Mouse (Mus musculus): ENCODE data around the gene 4930564D02Rik.
A peak's percentile ranks its signal among the peaks of the same experiment; 100 is the strongest.

Gene 4930564D02Rik

GRCm38 (mm10) chr3:105058627-105059513 is 7.8 kb upstream of the 4930564D02Rik start:
- peak in 1 of 2 experiments; percentile 36 for DNase-seq

- DNase-seq, result no peak
These were observed 6.7 kb upstream of the 4930564D02Rik start for GRCm38 (mm10) chr3:105059911-105060310.

- DNase-seq, result no peak
These were observed 5.7 kb upstream of the 4930564D02Rik start for GRCm38 (mm10) chr3:105060992-105061391.

- DNase-seq, result no peak
These were observed 5.1 kb upstream of the 4930564D02Rik start for GRCm38 (mm10) chr3:105061496-105061895.

GRCm38 (mm10) chr3:105061991-105062390 is 4.7 kb upstream of the 4930564D02Rik start:
- no peak for DNase-seq

- DNase-seq, result no peak
These were observed 4.0 kb upstream of the 4930564D02Rik start for GRCm38 (mm10) chr3:105062676-105063075.

GRCm38 (mm10) chr3:105070553-105070952 is 3.9 kb downstream of the 4930564D02Rik start:
- no peak for DNase-seq

- DNase-seq, result no peak
These were observed 4.6 kb downstream of the 4930564D02Rik start for GRCm38 (mm10) chr3:105071251-105071650.

- DNase-seq, result no peak
These were observed 5.9 kb downstream of the 4930564D02Rik start for GRCm38 (mm10) chr3:105072536-105072935.

- DNase-seq, result no peak
These were observed 9.2 kb downstream of the 4930564D02Rik start for GRCm38 (mm10) chr3:105075796-105076195.

- no peak for DNase-seq
These were observed 11.7 kb downstream of the 4930564D02Rik start for GRCm38 (mm10) chr3:105078231-105078826.

GRCm38 (mm10) chr3:105087344-105087743 is 20.7 kb downstream of the 4930564D02Rik start:
- DNase-seq, result no peak

GRCm38 (mm10) chr3:105088638-105089037 is 22.0 kb downstream of the 4930564D02Rik start:
- DNase-seq, result no peak

- DNase-seq, result no peak
These were observed 23.5 kb downstream of the 4930564D02Rik start for GRCm38 (mm10) chr3:105090147-105090546.

- no peak for DNase-seq
These were observed 24.3 kb downstream of the 4930564D02Rik start for GRCm38 (mm10) chr3:105090981-105091380.

GRCm38 (mm10) chr3:105092721-105093505 is 26.3 kb downstream of the 4930564D02Rik start:
- DNase-seq, result no peak

- no peak for DNase-seq
These were observed 27.8 kb downstream of the 4930564D02Rik start for GRCm38 (mm10) chr3:105094448-105094847.

GRCm38 (mm10) chr3:105095026-105095425 is 28.4 kb downstream of the 4930564D02Rik start:
- DNase-seq, result no peak

GRCm38 (mm10) chr3:105097581-105097980 is 30.9 kb downstream of the 4930564D02Rik start:
- DNase-seq, result no peak

- DNase-seq, result no peak
These were observed 33.1 kb downstream of the 4930564D02Rik start for GRCm38 (mm10) chr3:105099526-105100269.

GRCm38 (mm10) chr3:105100270-105100589 is 33.6 kb downstream of the 4930564D02Rik start:
- DNase-seq, result no peak

GRCm38 (mm10) chr3:105105827-105106226 is 39.2 kb downstream of the 4930564D02Rik start:
- no peak for DNase-seq

- DNase-seq, result no peak
These were observed 47.2 kb downstream of the 4930564D02Rik start for GRCm38 (mm10) chr3:105113859-105114258.

Measured in thymus, adult 18-20 months (tissue).